Mouse (Mus musculus): Measurements from ENCODE around the gene Ppa2. TPM values are rescaled to one million over a fixed set of nuclear protein-coding genes. Genes with fewer than 3 reads are reported as not detected.

The Ppa2 gene
- polyA plus RNA-seq, 1 experiment, result 40.2 TPM

DNA sequence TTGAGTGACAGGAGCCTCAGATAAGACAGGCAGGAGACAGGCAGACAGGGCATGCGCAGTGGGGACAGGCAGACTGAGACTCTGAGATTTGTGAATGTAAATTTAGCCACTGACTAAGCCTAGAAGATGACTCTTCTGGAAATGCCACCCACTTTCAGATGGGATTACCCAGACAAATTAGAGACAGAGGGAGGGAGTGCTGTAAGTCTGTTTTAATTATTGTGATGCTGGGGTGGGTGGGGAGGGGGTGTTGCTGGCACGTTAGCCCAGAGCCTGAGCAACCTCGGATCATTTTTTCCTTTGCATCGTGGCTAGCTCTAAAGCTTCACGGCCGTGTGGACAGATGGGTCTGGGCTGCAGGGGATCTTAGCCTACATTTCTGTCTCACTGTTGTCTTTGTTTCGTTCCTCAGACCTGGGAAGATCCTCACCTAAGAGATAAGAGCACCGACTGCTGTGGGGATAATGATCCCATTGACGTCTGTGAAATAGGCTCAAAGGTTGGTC lies 29.0 kb downstream of the Ppa2 start:
- no peak for TF ChIP-seq CTCF (IDR thresholded peaks at IDR 0.05; ENCODE audit: borderline replicate concordance, insufficient read depth, low read length)
- no peak for TF ChIP-seq POLR2A (IDR thresholded peaks at IDR 0.05; ENCODE audit: low read depth, low read length)
- Histone ChIP-seq H3K27ac (ENCODE audit: insufficient read depth, low read length) (no peak overlapping the region), H3K4me1 (ENCODE audit: control insufficient read depth, insufficient read depth, low read length) (no peaks in the 10 kb centered on the region), H3K4me3 (ENCODE audit: insufficient read depth, low read length) (no peak overlapping the region)

DNA sequence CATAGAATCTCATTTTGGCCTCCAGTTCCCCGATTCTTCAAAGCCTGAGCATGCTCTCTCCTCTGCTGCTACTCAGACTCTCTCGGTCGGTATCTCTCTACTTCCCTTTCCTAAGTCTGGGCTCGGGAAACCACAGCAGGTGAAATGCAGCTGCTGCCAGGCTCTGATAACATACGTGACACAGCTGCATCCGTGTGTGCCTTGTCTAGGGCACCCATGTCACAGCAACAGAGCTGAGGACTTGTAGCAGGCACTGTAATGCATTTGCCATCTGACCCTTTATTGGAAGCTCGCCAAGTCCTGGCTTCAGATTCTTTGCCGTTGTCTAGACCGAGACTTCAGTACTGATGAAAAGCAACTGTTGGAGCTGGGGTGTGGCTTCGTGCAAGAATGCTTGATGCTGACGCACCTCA lies 29.5 kb downstream of the Ppa2 start:
- no peak overlapping the region for H3K4me3 ChIP-seq (ENCODE audit: insufficient read depth, low read length)
- H3K4me1 ChIP-seq (ENCODE audit: control insufficient read depth, insufficient read depth, low read length), result no peaks in the 10 kb centered on the region
- TF ChIP-seq POLR2A (IDR thresholded peaks at IDR 0.05; ENCODE audit: low read depth, low read length) (no peak), CTCF (IDR thresholded peaks at IDR 0.05; ENCODE audit: borderline replicate concordance, insufficient read depth, low read length) (no peak)
- no peak overlapping the region for H3K27ac ChIP-seq (ENCODE audit: insufficient read depth, low read length)

DNA sequence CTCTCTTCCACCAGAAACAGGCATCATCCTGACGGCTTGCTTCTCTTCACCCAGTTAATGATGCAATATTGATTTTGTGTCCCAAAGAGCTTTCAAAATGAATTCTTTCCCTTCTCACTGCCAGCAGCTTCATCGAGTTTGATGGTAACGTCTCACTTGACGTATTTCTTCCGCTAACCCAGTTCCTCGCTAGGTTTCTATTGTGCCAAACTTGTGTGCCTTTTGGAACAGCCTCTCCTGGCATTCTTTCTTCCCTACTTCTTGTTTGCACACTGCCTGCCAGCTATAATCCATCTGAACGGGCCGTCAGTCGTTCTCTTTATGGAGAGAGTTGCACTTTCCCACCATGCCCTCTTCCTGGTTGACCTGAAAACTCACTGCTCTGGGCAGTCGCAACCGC lies 31.2 kb downstream of the Ppa2 start:
- TF ChIP-seq CTCF (IDR thresholded peaks at IDR 0.05; ENCODE audit: borderline replicate concordance, insufficient read depth, low read length) (no peak), POLR2A (IDR thresholded peaks at IDR 0.05; ENCODE audit: low read depth, low read length) (no peak)
- no peak overlapping the region for H3K27ac ChIP-seq (ENCODE audit: insufficient read depth, low read length)
- no peaks in the 10 kb centered on the region for H3K4me1 ChIP-seq (ENCODE audit: control insufficient read depth, insufficient read depth, low read length)
- H3K4me3 ChIP-seq (ENCODE audit: insufficient read depth, low read length), result no peak overlapping the region

DNA sequence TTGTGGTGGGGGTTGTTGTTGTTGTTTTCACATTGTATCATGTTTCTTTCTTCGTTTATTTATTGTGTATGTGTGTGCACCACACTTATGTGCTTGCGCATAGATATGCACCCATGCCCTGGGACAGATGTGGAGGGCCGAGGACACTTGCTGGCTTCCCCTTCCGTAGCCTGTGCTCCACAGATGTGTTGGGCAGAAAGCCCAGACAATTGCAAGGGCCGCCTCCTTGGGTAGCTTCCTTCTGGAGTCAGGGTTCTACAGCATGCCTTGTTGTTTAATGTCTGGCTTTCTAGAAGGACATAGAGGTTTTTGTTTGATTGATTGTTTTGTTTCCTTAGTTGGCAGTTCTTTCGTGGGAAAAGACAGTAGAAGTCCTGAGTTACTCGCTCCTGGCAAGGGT lies 37.6 kb downstream of the Ppa2 start:
- TF ChIP-seq CTCF (IDR thresholded peaks at IDR 0.05; ENCODE audit: borderline replicate concordance, insufficient read depth, low read length), result no peak
- no peak for TF ChIP-seq POLR2A (IDR thresholded peaks at IDR 0.05; ENCODE audit: low read depth, low read length)
- no peak overlapping the region for H3K4me3 ChIP-seq (ENCODE audit: insufficient read depth, low read length)
- no peaks in the 10 kb centered on the region for H3K4me1 ChIP-seq (ENCODE audit: control insufficient read depth, insufficient read depth, low read length)
- H3K27ac ChIP-seq (ENCODE audit: insufficient read depth, low read length), result no peak overlapping the region

DNA sequence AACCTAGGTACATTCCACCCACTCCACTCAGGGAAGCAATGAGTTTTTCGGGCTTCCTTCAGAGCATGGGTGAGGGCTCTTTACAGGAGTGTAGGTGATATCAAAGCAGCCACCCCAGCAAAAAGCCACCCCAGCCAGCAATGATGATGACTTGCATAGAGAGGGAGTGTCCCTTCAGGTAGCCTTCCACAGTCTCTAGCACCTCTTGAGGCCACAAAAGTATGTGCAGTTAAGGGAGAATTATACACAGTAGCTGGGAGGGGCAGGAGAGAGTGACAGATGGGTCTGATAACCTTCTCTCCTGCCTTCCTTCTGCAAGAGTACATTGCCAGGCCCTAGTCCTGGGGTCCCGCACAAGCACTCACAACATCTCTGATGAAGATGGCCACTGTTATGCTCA lies 38.9 kb downstream of the Ppa2 start:
- no peaks in the 10 kb centered on the region for H3K4me1 ChIP-seq (ENCODE audit: control insufficient read depth, insufficient read depth, low read length)
- H3K27ac ChIP-seq (ENCODE audit: insufficient read depth, low read length), result no peak overlapping the region
- TF ChIP-seq POLR2A (IDR thresholded peaks at IDR 0.05; ENCODE audit: low read depth, low read length) (no peak), CTCF (IDR thresholded peaks at IDR 0.05; ENCODE audit: borderline replicate concordance, insufficient read depth, low read length) (no peak)
- no peak overlapping the region for H3K4me3 ChIP-seq (ENCODE audit: insufficient read depth, low read length)

DNA sequence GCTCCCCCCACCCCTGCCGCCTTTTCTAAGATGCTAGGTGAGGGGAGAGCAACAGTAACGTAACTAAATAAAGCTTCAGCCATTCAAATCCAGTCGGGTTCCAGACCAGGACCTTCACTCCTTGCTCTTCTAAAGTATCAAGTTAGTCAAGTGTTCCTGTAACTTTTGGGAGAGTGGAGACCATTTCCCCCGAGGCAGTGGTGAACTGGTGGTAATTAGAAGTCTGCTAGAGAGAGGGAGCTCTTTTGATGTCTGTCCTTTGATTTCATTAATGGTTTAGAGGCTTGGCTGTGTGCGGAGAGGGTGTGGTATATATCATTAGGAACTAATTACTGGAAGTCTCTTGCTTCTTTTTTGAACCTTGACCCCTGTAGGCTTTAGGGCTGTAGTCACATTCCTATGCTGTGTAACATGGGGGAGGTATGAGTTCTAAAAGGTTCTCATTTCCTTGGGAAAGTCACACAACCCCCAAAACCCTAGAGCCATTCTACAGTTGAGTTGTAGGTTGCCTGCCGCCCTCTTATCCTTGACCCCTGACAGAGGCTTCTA lies 47.6 kb downstream of the Ppa2 start:
- Histone ChIP-seq H3K4me1 (ENCODE audit: control insufficient read depth, insufficient read depth, low read length) (no peaks in the 10 kb centered on the region), H3K4me3 (ENCODE audit: insufficient read depth, low read length) (no peak overlapping the region), H3K27ac (ENCODE audit: insufficient read depth, low read length) (no peak overlapping the region)
- no peak for TF ChIP-seq POLR2A (IDR thresholded peaks at IDR 0.05; ENCODE audit: low read depth, low read length)
- no peak for TF ChIP-seq CTCF (IDR thresholded peaks at IDR 0.05; ENCODE audit: borderline replicate concordance, insufficient read depth, low read length)

DNA sequence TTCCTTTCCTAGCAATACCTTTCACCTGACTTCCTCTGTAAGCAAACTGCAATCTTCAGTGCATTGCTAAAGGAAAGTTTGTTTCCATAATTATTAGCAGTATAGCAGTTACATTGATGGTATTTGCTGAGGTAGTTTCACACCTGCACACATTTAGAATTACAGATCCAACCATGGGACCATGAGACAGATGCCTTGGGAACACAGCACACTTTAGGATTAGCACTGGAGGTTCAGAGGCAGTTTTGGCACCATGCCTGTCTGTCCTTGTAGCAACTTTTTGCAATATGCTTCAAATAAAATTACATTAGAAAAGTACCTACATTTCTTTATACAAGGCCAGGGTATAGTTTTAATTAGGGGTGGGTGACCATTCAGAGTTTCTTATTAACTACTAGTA lies 48.1 kb downstream of the Ppa2 start:
- TF ChIP-seq POLR2A (IDR thresholded peaks at IDR 0.05; ENCODE audit: low read depth, low read length), result no peak
- no peak for TF ChIP-seq CTCF (IDR thresholded peaks at IDR 0.05; ENCODE audit: borderline replicate concordance, insufficient read depth, low read length)
- Histone ChIP-seq H3K4me1 (ENCODE audit: control insufficient read depth, insufficient read depth, low read length) (no peaks in the 10 kb centered on the region), H3K27ac (ENCODE audit: insufficient read depth, low read length) (no peak overlapping the region), H3K4me3 (ENCODE audit: insufficient read depth, low read length) (no peak overlapping the region)

DNA sequence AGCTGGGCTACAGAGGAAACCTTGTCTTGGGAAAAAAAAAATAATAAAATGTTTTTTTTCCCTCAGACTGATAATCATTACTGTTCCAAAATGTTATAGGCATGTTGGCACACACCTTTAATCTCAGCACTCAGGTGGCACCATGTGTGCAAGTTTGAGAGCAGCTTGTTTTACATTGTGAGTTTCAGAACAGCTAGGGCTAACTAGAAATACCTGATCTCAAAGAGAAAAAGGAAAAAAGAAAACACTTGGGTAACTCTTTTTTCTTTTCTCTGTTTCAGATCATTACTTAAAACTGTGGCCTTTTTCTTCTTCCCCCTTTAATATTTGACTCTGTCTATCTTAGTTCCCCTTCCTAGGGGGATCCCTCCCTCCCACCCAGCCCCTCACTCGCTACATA lies 51.5 kb downstream of the Ppa2 start:
- H3K27ac ChIP-seq (ENCODE audit: insufficient read depth, low read length), result no peak overlapping the region
- H3K4me3 ChIP-seq (ENCODE audit: insufficient read depth, low read length), result no peak overlapping the region
- TF ChIP-seq CTCF (IDR thresholded peaks at IDR 0.05; ENCODE audit: borderline replicate concordance, insufficient read depth, low read length), result no peak
- TF ChIP-seq POLR2A (IDR thresholded peaks at IDR 0.05; ENCODE audit: low read depth, low read length), result no peak
- H3K4me1 ChIP-seq (ENCODE audit: control insufficient read depth, insufficient read depth, low read length), result no peaks in the 10 kb centered on the region

DNA sequence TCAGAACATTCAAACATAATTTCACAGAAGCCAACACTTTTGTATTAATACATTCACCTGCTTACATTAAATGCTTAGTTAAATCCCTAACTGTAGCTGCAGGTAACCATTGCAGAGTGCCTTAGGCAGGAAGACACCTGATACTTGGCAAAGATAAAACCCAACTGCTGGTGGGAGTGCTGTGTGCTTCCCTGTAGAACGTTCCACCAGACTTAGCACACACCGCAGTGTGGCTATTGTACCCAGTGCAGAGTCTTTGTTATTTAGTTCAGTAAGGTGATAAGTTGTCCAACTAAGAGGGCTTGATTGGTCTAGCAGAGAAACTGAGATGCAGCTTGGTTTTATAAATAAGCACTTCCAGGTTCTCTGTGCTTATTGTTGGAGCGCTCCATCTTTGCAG lies 54.2 kb downstream of the Ppa2 start:
- H3K4me3 ChIP-seq (ENCODE audit: insufficient read depth, low read length), result no peak overlapping the region
- no peak overlapping the region for H3K27ac ChIP-seq (ENCODE audit: insufficient read depth, low read length)
- no peaks in the 10 kb centered on the region for H3K4me1 ChIP-seq (ENCODE audit: control insufficient read depth, insufficient read depth, low read length)
- TF ChIP-seq CTCF (IDR thresholded peaks at IDR 0.05; ENCODE audit: borderline replicate concordance, insufficient read depth, low read length) (no peak), POLR2A (IDR thresholded peaks at IDR 0.05; ENCODE audit: low read depth, low read length) (no peak)

DNA sequence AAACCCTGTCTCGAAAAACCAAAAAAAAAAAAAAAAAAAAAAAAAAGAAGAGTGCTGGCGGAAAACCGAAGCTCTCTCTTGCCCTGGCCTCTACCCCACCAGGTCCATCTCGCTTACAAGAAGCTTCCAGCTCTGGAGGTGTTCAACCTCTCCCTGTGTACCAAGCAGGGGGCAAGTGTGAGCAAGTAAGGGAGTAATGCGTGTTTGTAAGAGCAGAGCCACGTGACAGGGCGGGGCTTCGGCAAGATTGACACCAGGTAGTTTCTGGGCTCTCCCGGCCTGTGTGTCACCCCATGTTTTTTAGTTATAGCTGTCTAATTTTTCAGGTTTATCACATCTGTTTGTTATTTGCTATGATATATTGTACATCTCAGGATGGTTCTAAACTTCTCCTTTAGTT lies 56.2 kb downstream of the Ppa2 start:
- H3K4me3 ChIP-seq (ENCODE audit: insufficient read depth, low read length), result no peak overlapping the region
- H3K4me1 ChIP-seq (ENCODE audit: control insufficient read depth, insufficient read depth, low read length), result no peaks in the 10 kb centered on the region
- TF ChIP-seq CTCF (IDR thresholded peaks at IDR 0.05; ENCODE audit: borderline replicate concordance, insufficient read depth, low read length) (no peak), POLR2A (IDR thresholded peaks at IDR 0.05; ENCODE audit: low read depth, low read length) (no peak)
- no peak overlapping the region for H3K27ac ChIP-seq (ENCODE audit: insufficient read depth, low read length)

DNA sequence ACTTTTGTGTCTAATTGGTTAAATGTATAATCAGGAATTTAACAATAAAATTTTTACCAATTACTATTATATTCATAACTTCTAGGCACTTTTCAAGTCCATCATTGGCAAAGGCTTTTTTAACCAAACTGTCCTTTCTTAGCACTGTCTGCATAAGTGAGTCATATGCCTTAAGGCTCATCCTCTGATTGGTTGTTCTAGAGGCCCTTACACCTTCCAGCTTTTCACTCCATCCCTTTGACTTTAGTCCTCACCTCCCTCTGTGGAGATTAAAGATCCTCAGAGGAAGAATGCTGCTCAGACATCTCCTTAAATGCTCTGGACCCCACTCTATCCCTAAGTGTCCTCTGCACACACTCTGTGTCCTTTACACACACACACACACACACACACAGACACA lies 68.3 kb downstream of the Ppa2 start:
- TF ChIP-seq POLR2A (IDR thresholded peaks at IDR 0.05; ENCODE audit: low read depth, low read length) (no peak), CTCF (IDR thresholded peaks at IDR 0.05; ENCODE audit: borderline replicate concordance, insufficient read depth, low read length) (no peak)
- Histone ChIP-seq H3K4me1 (ENCODE audit: control insufficient read depth, insufficient read depth, low read length) (no peaks in the 10 kb centered on the region), H3K4me3 (ENCODE audit: insufficient read depth, low read length) (no peak overlapping the region), H3K27ac (ENCODE audit: insufficient read depth, low read length) (no peak overlapping the region)
